Mouse (Mus musculus) ZHBTc4 (cell line): Measurements from ENCODE around the gene Thap11.

ENCODE experiments used
- DNase-seq: peaks from one replicate; pipeline ENCODE4 v3.0.0-alpha.2; 2011; ENCODE audit warnings: low read depth, low spot score

The Thap11 gene

DNA sequence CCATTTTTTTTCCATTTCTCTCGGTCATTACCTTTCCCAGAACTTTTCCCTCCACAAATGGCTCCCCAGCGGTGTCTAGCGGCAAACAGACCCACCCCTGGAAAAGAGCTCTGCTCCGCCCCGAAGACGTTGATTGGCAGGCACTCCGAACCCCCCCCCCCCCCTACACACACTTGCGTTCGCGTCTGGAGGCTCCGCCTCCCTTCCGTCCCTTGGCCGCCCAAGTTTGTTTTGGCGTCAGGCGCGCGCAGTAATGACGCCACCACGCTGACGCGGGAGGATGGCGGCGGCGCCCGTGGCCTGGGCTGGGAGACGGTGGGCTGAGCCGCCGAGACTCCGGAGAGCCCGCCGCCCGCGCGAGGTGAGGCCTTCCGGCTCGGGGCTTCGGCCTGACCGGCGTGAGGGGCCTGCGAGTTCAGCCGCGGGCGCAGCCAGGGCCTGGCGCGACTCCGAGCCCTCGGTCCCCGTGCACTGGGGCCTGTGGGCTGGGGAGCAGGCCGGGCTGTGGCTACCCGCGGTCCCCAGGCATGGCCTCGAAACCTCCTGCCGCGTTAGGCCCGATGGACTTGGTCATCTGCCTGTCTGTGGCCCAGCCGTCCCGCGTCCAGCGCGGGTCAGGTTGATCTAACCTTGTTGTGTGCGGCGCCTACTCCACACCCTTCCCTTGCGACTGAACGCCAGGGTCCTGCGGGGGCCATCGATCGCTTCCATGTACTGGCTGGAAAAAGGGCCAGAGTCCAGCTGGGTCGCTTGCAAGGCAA, 45.4 kb downstream of the Thap11 start, which contains the start of gene Pskh1:
Gene Pskh1 (plus strand): TSS at position 262 of the 761 bp plus-strand sequence.
- DNase-seq, result peak; percentile 98

- no peak for DNase-seq
Observed at GRCm38 (mm10) chr8:105900941-105901616, 46.1 kb downstream of the Thap11 start.
